Mouse (Mus musculus): ENCODE measurements around the gene Slc23a4.

DNA sequence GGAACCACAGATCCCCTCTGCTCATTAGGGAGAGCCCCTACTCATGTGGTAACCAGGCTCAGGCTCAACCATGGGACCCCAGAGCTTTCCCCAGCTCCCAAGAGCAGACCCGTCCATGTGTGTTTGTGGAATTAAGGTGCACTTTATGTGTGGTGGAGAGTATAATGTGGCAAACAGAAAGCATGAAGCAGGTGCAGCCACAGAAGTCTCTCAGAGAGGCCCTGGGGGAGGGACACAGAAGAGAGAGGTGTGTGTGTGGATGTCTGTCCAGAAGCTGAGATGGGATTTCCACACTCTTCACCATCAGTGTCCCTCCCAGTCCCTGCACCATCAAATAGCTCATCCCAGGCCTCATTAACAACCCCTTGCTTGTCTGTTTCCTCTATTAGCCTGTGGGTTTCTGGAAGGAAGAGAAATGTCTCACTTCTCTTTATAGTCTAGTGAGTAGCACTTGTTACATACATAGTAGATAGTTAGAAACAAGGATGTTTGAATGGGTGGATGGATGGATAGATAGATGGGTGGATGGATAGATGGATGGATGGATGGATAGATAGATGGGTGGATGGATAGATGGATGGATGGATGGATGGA, 41.6 kb downstream of the Slc23a4 start:
- TF ChIP-seq ZNF384 (IDR thresholded peaks at IDR 0.05; ENCODE audit: low read depth, low read length) (no peak), ZC3H11A (IDR thresholded peaks at IDR 0.05; ENCODE audit: borderline replicate concordance, low read depth, low read length) (no peak), HCFC1 (IDR thresholded peaks at IDR 0.05; ENCODE audit: borderline replicate concordance, insufficient read depth, low read length) (no peak), MAFK (IDR thresholded peaks at IDR 0.05; ENCODE audit: insufficient read depth, low read depth, low read length) (no peak), CHD2 (IDR thresholded peaks at IDR 0.05; ENCODE audit: low read depth, low read length) (no peak)
